Mouse (Mus musculus): Measurements from ENCODE around the gene Oit3.

- TF ChIP-seq POLR2A (IDR thresholded peaks at IDR 0.05; ENCODE audit: borderline replicate concordance, control insufficient read depth, low read depth, low read length) (no peak), CTCF (IDR thresholded peaks at IDR 0.05; ENCODE audit: control insufficient read depth, insufficient read depth, low read length) (no peak)
Measured at GRCm38 (mm10) chr10:59444635-59445034, 3.1 kb upstream of the Oit3 start.

Measured in bone marrow, adult 2 months (tissue).